Mouse (Mus musculus): ENCODE measurements around the gene Actrt3.

- no peak for TF ChIP-seq EP300 (IDR thresholded peaks at IDR 0.05; ENCODE audit: insufficient read depth, low read depth, low read length)
- no peak for TF ChIP-seq POLR2A (IDR thresholded peaks at IDR 0.05; ENCODE audit: insufficient read depth, low read length)
These were observed 51.8 kb downstream of the Actrt3 start, which contains the start of gene Mecom for GRCm38 (mm10) chr3:30547908-30548307.
